Mouse (Mus musculus): ENCODE measurements around the gene Acly.

DNA sequence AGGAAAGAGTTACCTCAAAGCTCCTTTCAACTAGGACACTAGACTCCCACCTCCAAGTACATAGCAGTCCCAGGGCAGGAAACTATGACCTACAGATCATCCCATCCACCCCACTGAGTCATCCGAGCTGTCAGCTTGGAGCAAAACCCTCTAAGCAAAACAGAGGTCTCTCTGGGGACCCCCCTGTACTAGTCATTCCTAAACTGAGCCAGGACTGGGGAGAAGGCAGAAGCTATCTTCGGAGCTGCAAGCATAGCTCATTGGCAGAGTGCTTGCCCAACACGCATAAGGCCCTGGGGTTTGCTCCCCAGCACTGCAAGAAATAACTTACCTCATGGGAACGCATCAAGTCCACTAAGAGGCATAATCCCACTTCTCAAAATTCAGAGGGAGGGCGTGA is 3.4 kb downstream of the Acly start:
- no peak for TF ChIP-seq CTCF (IDR thresholded peaks at IDR 0.05; ENCODE audit: extremely low read depth, insufficient read depth, insufficient read length, insufficient replicate concordance)
- no peak for TF ChIP-seq POLR2A (IDR thresholded peaks at IDR 0.05; ENCODE audit: low read depth, low read length)
